Mouse (Mus musculus): Measurements from ENCODE around the gene Wtap.
"Not testable (repeated sequence)": the region's sequence is repeated elsewhere in the genome, so short reads cannot be mapped to it uniquely, and the experiment has no call there.

The Wtap gene

DNA sequence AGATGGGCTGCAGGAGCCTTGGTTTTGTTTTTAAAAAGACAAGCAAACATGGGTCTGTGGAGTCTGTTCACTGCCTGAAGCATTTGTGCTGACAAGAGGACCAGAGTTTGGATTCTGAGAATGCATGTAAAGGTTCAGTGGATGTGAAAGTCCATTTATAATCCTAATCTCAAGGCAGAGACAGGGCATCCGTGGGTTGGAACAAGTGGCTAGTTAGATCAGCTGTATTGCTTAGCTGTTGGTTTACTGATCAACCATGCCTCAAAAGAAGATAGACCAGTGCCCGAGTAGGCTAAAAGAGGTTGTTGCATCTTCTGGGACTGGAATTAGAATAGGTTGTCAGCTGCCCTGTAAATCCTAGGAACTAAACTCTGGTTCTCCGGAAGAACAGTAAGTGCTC is 30.5 kb downstream of the Wtap start:
- DNase-seq (ENCODE audit: low spot score in 2 of 2), result no peak

DNA sequence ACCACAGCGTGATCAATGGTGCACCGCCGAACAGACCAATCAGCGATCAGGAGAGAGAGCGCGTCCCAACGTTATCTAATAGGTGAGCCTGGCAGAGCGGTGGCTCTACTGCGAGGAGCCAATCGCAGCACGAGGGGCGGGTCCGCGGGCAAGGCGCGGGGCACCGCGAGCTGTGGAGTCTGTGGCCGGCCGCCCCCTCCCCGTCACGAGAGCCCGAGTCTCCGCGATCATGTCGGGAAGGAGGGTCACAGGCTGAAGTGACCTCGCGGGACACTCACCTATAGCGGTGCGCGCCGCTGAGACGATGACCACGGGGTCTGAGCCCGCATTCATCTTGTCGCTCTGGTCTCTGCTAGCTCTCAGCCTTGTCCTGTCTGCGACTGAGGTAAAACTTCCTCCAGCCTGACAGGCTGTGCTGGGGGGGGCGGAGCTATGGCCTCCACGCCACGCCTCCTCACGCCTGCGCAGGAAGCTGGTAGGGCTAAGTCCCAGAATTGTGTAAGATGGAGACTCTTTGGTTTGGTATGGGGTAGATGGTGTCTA is 33.6 kb downstream of the Wtap start, which contains the start of gene Acat2:
Acat2 (minus strand) TSS at position 417 of the 543 bp plus-strand sequence.
- DNase-seq (ENCODE audit: low spot score in 2 of 2), result peak; percentile 88 to 95

DNA sequence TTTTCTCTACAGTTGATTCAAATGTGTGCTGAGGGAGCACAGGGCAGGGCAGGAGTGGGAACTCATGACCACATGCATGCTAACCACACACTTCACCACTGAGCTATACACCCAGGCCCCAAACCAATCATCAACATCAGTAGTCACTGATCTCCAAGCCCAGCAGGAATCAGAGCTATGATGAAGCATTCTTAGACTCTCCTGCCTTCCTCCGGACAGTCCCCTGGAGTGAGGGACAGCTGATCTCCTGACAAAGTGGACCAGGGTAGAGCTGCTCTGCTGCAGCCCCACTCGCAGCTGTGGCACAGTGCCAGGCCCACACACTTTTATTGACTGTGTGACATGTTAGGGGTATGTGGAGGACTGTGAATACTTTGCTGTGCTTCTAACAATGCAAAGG is 34.6 kb downstream of the Wtap start:
- not testable (repeated sequence) for DNase-seq (ENCODE audit: low spot score in 2 of 2)

GRCm38 (mm10) chr17:12956664-12957063 is 37.3 kb downstream of the Wtap start:
- no peak for DNase-seq (ENCODE audit: low spot score in 2 of 2)

DNA sequence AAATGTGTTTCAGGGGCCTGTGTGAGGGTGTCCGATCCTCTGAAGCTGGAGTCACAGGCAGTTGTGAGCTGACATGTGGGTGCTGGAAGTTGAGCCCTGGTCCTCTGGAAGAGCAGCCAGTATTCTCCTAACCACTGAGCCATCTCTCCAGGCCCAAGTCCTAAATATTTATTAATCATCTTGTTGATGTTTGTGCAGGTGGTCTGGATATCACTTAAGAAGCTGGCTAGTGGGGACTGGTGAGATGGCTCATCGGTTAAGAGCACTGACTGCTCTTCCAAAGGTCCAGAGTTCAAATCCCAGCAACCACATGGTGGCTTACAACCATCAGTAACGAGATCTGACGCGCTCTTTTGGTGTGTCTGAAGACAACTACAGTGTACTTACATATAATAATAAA is 44.3 kb downstream of the Wtap start:
- no peak for DNase-seq (ENCODE audit: low spot score in 2 of 2)

DNA sequence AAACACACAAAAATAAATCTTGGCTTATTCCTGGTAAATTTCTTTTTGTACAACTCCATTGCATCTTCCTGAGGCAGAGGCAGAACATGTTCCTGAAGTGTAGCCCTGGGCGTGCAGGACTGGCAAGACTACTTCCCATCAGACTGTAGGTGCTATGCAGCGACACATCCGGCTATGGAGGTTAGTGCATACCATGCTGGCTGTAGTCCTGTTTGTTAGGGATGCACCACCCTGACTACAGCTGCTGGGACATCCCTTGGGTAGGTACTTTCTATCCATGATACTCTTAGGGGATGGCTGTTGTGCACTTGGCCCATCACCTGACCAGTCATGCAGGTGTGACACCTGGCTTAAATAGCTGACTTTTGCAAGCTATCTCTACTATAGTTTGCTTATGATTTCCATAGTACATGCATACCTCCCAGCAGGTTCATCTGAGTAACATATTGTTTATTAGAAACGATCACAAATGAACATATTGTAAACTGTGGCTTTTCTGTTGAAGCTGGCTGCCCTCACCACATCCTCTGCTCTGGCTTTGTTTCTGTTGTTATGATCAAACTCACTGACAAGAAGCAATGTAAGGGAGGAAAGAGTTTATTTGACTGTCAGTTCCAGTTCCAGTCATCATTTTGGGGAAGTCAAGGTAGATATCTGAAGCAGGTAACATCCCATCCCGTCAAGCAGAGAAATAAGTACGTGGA is 51.4 kb downstream of the Wtap start:
- no peak for DNase-seq (ENCODE audit: low spot score in 2 of 2)

DNA sequence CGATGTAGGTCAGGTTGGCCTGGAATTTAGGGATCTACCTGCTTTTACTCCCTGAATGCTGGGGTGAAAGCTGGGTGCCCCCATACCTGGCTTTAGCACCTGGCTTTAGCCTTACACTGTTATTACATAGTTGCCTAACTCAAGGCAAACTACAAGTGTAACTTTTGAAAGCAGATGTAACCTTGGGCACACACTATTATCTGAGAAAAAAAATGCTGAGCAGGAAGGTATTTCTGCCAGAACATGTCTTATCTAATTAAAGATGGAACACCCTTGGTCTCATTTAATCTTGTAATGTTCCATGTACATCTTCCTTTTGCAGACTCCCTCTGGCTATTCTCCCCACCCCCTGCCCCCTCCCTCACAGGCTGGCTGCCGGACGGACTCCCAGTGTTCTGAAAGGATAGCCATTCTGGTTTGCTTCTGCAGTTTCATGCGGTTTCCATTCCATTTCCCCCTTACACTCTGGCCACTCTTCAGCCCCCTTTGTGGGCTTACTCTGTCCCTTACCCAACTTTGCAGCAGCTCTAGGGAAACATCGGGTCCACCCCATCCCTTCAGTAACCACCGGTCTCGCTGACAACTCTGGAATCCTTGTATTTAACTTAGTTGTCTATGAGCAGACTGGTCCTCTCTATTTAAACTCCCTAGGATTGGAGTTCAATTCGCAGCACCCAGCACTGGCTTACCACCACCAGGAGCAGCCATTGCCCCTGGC is 52.3 kb downstream of the Wtap start:
- no peak for DNase-seq (ENCODE audit: low spot score in 2 of 2)

GRCm38 (mm10) chr17:12940151-12940805 is 53.7 kb downstream of the Wtap start, which contains the start of gene Acat3:
Gene Acat3, minus strand, starts transcription at chr17:12940600.
- no peak for DNase-seq (ENCODE audit: low spot score in 2 of 2)

GRCm38 (mm10) chr17:12939377-12940148 is 54.4 kb downstream of the Wtap start:
- not testable (repeated sequence) for DNase-seq (ENCODE audit: low spot score in 2 of 2)

DNA sequence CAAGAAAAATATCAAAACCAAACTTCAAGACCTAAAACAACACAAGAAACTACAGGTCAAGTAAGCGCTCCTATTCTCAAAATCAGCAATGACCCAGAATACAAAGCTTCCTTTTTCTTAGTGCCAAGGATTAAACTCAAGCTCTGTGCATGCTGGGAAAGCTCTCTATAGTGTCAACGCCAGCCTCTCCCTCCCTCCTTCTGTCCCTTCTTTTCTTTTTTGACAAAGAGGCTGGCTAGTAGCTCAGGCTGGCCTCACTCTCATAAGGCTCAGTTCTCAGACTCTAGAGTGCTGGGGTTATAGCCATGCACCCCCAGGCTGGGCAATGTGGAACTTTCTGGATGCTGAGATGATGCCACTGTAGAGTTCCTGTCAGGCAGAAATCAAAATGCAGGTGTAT is 55.9 kb downstream of the Wtap start:
- no peak for DNase-seq (ENCODE audit: low spot score in 2 of 2)

- DNase-seq (ENCODE audit: low spot score in 2 of 2), result no peak
These were observed 56.5 kb downstream of the Wtap start for GRCm38 (mm10) chr17:12937412-12937970.

GRCm38 (mm10) chr17:12935719-12936118 is 58.2 kb downstream of the Wtap start:
- DNase-seq (ENCODE audit: low spot score in 2 of 2), result no peak

- not testable (repeated sequence) for DNase-seq (ENCODE audit: low spot score in 2 of 2)
These were observed 62.4 kb downstream of the Wtap start for GRCm38 (mm10) chr17:12931576-12931975.

GRCm38 (mm10) chr17:12925703-12926180 is 68.2 kb downstream of the Wtap start:
- no peak for DNase-seq (ENCODE audit: low spot score in 2 of 2)

DNA sequence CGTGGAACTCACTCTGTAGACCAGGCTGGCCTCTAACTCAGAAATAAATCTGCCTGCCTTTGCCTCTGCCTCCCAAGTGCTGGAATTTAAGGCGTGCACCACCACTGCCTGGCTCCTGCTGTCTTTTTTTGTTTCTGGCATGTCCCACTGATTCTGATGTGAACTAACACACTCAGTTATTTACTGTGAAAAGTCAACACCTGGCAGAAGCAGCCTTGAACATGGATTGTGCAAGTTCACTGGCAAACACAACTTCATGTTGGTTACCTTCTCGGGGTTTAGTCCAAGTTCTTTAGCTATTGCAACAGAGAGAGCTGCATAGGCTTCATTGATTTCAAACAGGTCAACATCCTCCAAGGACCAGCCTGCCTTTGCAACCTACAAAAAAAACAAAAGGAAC is 69.0 kb downstream of the Wtap start:
- DNase-seq (ENCODE audit: low spot score in 2 of 2), result no peak

DNA sequence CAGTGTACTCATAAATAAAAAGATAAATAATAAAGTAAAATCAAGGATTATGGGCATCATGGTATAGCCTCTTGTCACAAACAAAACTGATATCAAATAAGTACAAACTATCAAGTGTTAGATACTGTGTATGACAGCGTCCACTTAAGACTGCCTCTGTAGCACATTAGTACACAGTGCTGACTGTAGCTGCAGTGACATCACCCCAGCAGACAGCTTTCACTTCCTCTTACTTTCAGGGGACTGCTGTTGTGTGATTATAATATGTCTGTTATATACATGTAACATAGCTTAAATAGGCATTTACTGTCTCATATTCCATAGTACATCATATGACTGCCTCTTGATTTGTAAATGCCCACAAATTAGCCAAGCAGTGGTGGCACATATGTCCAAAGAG is 72.9 kb downstream of the Wtap start:
- no peak for DNase-seq (ENCODE audit: low spot score in 2 of 2)

All from left cerebral cortex, adult 9 months (tissue).